Mouse (Mus musculus) forebrain, embryonic 12.5 days (tissue): ENCODE results near the gene Alyref. TPM values are rescaled to one million over a fixed set of nuclear protein-coding genes. Genes with fewer than 3 reads are reported as not detected.

Source experiments
- ATAC-seq: fragments of 200-750 bp; cut with Nextera tagmentation; 2 replicates; pipeline ENCODE4 v1.8.0; 2017; ENCODE audit warnings: moderate TSS enrichment; ENCODE audit not compliant: low FRiP score
- H3K27ac ChIP-seq: fragments of 300-500 bp; sonication (generic); 2 replicates; pipeline ENCODE4 v1.5.1; 2016; ENCODE audit warnings: mild to moderate bottlenecking
- H3K27me3 ChIP-seq: fragments of 300-500 bp; sonication (generic); 2 replicates; pipeline ENCODE4 v1.6.1; 2016; ENCODE audit warnings: mild to moderate bottlenecking
- H3K36me3 ChIP-seq: fragments of 300-500 bp; sonication (generic); replicated peaks from 2 replicates; pipeline ENCODE4 v1.6.1; 2016; ENCODE audit warnings: mild to moderate bottlenecking
- H3K4me1 ChIP-seq: fragments of 300-500 bp; sonication (generic); 2 replicates; pipeline ENCODE4 v1.6.1; 2016
- H3K4me2 ChIP-seq: fragments of 300-500 bp; sonication (generic); 2 replicates; pipeline ENCODE4 v1.6.1; 2016; ENCODE audit warnings: mild to moderate bottlenecking, moderate library complexity
- H3K4me3 ChIP-seq: fragments of 300-500 bp; sonication (generic); replicated peaks from 2 replicates; pipeline ENCODE4 v1.5.1; 2016; ENCODE audit warnings: mild to moderate bottlenecking
- H3K9ac ChIP-seq: fragments of 300-500 bp; sonication (generic); 2 replicates; pipeline ENCODE4 v1.6.1; 2016; ENCODE audit warnings: mild to moderate bottlenecking
- H3K9me3 ChIP-seq: fragments of 300-500 bp; sonication (generic); 2 replicates; pipeline ENCODE4 v1.6.1; 2016
- WGBS: fragments of 180-500 bp; shearing (Covaris S2); methylation state at CpG from one replicate; pipeline ENCODE4 v1.1.7; 2016; 5-methylcytosine and 5-hydroxymethylcytosine counted together
- polyA plus RNA-seq: library from polyadenylated mRNA; unstranded; fragments of >200 nt; fragmentation: Nextera tagmentation; extraction: Ambion mirVana; gene quantifications from 2 replicates; pipeline ENCODE4 v1.2.1, GENCODE M21; 2016

Gene Alyref
- polyA plus RNA-seq, 1 experiment from 2014 or later: 561 TPM

GRCm38 (mm10) chr11:120582268-120582981 lies 15.7 kb downstream of the Alyref start:
- ATAC-seq: no peak
- Histone ChIP-seq H3K4me1 (peaks cover 25% of the 10 kb centered on the region), H3K36me3 (peaks cover 62% of the 10 kb centered on the region), H3K9ac (peak overlapping the region; percentile 94), H3K4me2 (peak overlapping the region; percentile 99), H3K27ac (peak overlapping the region; percentile 93), H3K4me3 (peak overlapping the region; percentile 96), H3K27me3 (no peaks in the 10 kb centered on the region), H3K9me3 (0 out of 2 replicates have a peak, but pooled peaks cover 4% of the 10 kb centered on the region)
- 77% methylated on average over 8 of the region's 8 CpGs for WGBS

DNA sequence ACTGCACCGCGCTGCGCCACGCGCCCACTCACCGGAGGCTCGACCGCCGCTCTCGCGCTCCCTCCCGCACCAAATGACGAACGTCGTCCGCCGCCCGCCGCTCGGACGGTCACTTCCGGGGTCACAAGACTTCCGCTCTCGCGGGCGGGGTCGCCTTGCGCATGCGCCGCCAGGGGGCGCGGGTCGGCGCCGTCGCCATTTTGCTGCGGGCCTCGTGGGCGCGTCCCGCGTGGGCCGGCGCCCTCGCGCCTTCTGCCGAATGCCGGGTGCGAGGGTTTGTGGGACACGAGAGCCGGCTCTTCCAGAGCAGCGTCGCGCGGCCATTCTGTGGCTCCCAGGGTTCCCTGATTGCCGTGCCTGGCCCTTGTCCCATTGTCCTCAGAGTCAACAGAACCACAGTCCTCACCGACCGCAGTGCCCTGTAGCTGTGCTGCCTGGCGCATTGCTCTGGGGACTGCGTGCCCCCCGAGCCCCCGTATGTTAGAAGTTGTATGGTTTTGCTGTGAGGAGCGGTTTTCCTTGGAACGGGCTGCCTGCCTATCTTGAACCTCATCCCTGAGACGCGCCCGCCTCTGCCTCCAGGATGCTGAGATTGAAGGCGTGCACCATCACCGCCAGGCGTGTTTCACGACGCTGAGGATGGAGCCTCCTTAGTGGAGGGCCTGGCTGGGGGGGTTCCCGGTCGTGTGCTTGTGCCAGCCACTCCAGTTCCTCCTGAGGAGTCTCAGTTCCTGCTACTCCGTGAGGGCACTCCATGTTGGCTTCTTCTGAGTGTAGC lies 16.5 kb downstream of the Alyref start, which contains the start of gene Arhgdia:
TSS of gene Arhgdia (minus strand) at position 135 of the 778 bp plus-strand sequence.
- Histone ChIP-seq H3K4me2 (peak within 1 kb of the TSS; percentile 99), H3K27ac (peak within 1 kb of the TSS; percentile 93), H3K27me3 (no peaks in the 10 kb centered on the region), H3K9ac (peak within 1 kb of the TSS; percentile 94), H3K9me3 (0 out of 2 replicates have a peak, but pooled peaks cover 4% of the 10 kb centered on the region), H3K4me1 (peaks cover 25% of the 10 kb centered on the region), H3K4me3 (peak within 1 kb of the TSS; percentile 96), H3K36me3 (peaks cover 62% of the 10 kb centered on the region)
- 4% methylated on average over 70 of the region's 75 CpGs for WGBS
- peak; percentile 65 for ATAC-seq

DNA sequence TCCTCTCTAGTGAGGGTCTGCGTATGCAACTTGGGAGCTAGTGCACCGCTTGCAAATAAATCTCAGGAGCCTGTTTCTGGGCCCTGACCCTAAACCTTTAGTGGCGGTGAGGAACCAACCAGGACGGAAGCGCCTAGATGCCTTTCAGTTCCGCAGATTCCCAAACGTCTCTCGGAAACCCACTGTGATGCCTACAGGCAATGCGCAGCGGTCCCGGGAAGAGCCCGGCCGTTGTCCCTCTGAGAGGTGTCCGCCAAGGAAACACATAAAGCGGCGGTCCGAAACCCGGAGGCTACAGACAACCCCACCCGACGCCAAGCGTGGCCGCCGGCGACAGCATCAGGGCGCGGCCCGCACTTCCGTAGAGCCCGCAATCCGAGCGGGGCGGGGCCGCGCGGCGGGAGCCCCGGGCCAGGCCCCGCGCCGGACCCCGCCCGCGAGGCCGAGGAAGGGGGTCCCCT lies 17.3 kb downstream of the Alyref start:
- Histone ChIP-seq H3K27ac (peak overlapping the region; percentile 93), H3K9ac (peak overlapping the region; percentile 94), H3K36me3 (peaks cover 55% of the 10 kb centered on the region), H3K4me2 (peak overlapping the region; percentile 99), H3K27me3 (no peaks in the 10 kb centered on the region), H3K4me3 (peak overlapping the region; percentile 96), H3K4me1 (peaks cover 25% of the 10 kb centered on the region), H3K9me3 (0 out of 2 replicates have a peak, but pooled peaks cover 4% of the 10 kb centered on the region)
- WGBS: 1% methylated on average over 43 of the region's 44 CpGs
- peak; percentile 55 for ATAC-seq

GRCm38 (mm10) chr11:120580190-120580589 lies 18.0 kb downstream of the Alyref start:
- H3K27ac ChIP-seq: peak overlapping the region; percentile 93
- H3K36me3 ChIP-seq: peaks cover 48% of the 10 kb centered on the region
- peak overlapping the region; percentile 99 for H3K4me2 ChIP-seq
- H3K4me3 ChIP-seq: peak overlapping the region; percentile 96
- 63% methylated on average over 7 of the region's 7 CpGs for whole genome bisulfite sequencing
- ATAC-seq: no peak
- 0 out of 2 replicates have a peak, but pooled peaks cover 4% of the 10 kb centered on the region for H3K9me3 ChIP-seq
- peak overlapping the region; percentile 94 for H3K9ac ChIP-seq
- H3K27me3 ChIP-seq: no peaks in the 10 kb centered on the region
- peaks cover 25% of the 10 kb centered on the region for H3K4me1 ChIP-seq

- Histone ChIP-seq H3K36me3 (peaks cover 43% of the 10 kb centered on the region), H3K4me1 (peaks cover 29% of the 10 kb centered on the region), H3K27ac (peak overlapping the region; percentile 93), H3K4me3 (peak overlapping the region; percentile 96), H3K4me2 (peak overlapping the region; percentile 99), H3K9ac (peak overlapping the region; percentile 94; the same call in 1 of the 2 replicates), H3K27me3 (no peaks in the 10 kb centered on the region), H3K9me3 (0 out of 2 replicates have a peak, but pooled peaks cover 4% of the 10 kb centered on the region)
- peak; percentile 31 for ATAC-seq
- 66% methylated on average over 15 of the region's 15 CpGs for WGBS
Observed at GRCm38 (mm10) chr11:120579316-120580107, 18.7 kb downstream of the Alyref start.

DNA sequence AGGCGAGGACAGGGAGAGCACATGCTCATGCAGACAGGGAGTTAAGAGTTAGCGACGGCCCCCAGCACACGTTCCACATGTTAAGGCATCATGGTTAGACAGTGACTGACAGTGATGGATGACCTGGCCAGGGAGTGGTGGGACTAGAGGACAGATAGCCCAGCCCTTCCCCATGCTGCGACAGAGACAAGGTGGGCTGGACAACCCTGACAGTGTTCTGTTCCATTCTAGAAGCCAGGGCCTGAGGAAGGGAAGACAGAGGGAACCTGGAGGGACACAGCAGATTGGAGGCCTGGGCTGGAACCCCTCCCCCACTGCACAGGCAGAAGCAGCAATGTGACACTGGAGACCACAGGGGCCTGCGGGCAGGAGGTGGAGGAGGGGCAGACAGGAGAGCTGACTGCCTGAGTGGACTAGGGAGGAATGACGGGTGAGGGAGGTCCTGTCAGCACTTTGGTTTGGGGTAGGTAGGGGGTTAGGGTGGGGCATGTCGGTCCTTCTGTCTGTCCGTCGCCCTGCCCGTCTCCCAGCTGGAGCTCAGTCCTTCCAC lies 19.4 kb downstream of the Alyref start:
- 87% methylated on average over 11 of the region's 11 CpGs for WGBS
- H3K9me3 ChIP-seq: 0 out of 2 replicates have a peak, but pooled peaks cover 1% of the 10 kb centered on the region
- H3K27ac ChIP-seq: 0 out of 2 replicates have a peak overlapping the region, but pooled peaks have one; percentile 60
- H3K4me3 ChIP-seq: no peak overlapping the region
- H3K4me2 ChIP-seq: no peak overlapping the region
- H3K4me1 ChIP-seq: peaks cover 36% of the 10 kb centered on the region
- H3K36me3 ChIP-seq: peaks cover 36% of the 10 kb centered on the region
- no peak for ATAC-seq
- no peaks in the 10 kb centered on the region for H3K27me3 ChIP-seq
- H3K9ac ChIP-seq: no peak overlapping the region

DNA sequence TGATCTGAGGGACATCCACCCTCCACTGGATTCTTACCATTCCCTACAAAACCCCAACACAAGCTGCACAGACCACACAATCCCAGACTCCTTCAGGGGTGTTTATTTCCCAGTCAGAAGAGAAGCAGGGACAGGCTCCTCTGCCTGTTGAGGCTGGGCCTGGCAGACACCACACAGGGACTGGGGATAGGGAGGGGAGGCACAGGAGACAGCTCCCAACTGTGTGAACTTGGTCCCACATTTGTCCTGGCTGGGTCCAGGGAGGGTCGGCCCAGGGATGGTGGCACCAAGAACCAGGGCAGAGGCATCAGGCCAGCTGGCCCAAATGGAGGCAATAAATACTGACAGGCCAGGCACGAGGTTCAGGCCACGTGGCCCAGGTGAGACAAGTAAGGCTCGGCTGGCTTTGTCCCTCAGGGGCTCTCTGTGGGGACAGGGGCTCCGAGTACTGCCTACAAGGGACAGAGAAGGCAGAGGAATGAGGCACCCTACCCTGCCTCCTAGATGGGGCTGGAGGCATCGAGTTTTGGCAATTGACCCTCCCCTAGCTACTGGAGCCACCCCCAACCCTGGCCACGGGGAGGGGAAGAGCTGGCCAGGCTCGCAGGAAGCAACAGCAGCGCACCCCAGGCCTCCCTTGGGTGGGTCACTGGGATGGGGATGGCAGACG lies 20.0 kb downstream of the Alyref start:
- H3K4me2 ChIP-seq: no peak overlapping the region
- H3K4me3 ChIP-seq: no peak overlapping the region
- 0 out of 2 replicates have a peak overlapping the region, but pooled peaks have one; percentile 13 for H3K27ac ChIP-seq
- WGBS: 90% methylated on average over 10 of the region's 10 CpGs
- no peaks in the 10 kb centered on the region for H3K9me3 ChIP-seq
- peaks cover 31% of the 10 kb centered on the region for H3K36me3 ChIP-seq
- no peaks in the 10 kb centered on the region for H3K27me3 ChIP-seq
- H3K4me1 ChIP-seq: peaks cover 37% of the 10 kb centered on the region
- H3K9ac ChIP-seq: peak overlapping the region; percentile 1; the same call in 1 of the 2 replicates
- no peak for ATAC-seq

- Histone ChIP-seq H3K9ac (peak overlapping the region; percentile 1; the same call in 1 of the 2 replicates), H3K36me3 (peaks cover 31% of the 10 kb centered on the region), H3K27ac (peak overlapping the region; percentile 36; the same call in 1 of the 2 replicates), H3K4me3 (no peak overlapping the region), H3K4me2 (no peak overlapping the region), H3K27me3 (no peaks in the 10 kb centered on the region), H3K9me3 (no peaks in the 10 kb centered on the region), H3K4me1 (peaks cover 37% of the 10 kb centered on the region)
- no peak for ATAC-seq
- 82% methylated on average over 7 of the region's 7 CpGs for WGBS
Observed at GRCm38 (mm10) chr11:120577211-120578023, 20.7 kb downstream of the Alyref start.

- H3K27me3 ChIP-seq: no peaks in the 10 kb centered on the region
- H3K36me3 ChIP-seq: peaks cover 31% of the 10 kb centered on the region
- H3K9ac ChIP-seq: no peak overlapping the region
- no peak overlapping the region for H3K4me2 ChIP-seq
- peaks cover 35% of the 10 kb centered on the region for H3K4me1 ChIP-seq
- no peak for ATAC-seq
- peak overlapping the region; percentile 36; the same call in 1 of the 2 replicates for H3K27ac ChIP-seq
- H3K4me3 ChIP-seq: no peak overlapping the region
- H3K9me3 ChIP-seq: no peaks in the 10 kb centered on the region
- 89% methylated on average over 3 of the region's 3 CpGs for WGBS
Observed at GRCm38 (mm10) chr11:120576365-120576981, 21.7 kb downstream of the Alyref start.

- no peaks in the 10 kb centered on the region for H3K9me3 ChIP-seq
- peaks cover 36% of the 10 kb centered on the region for H3K36me3 ChIP-seq
- no peak overlapping the region for H3K9ac ChIP-seq
- no peak for ATAC-seq
- H3K4me2 ChIP-seq: no peak overlapping the region
- H3K4me1 ChIP-seq: peaks cover 40% of the 10 kb centered on the region
- H3K27me3 ChIP-seq: no peaks in the 10 kb centered on the region
- H3K4me3 ChIP-seq: no peak overlapping the region
- no peak overlapping the region for H3K27ac ChIP-seq
Observed at GRCm38 (mm10) chr11:120575940-120576339, 22.2 kb downstream of the Alyref start.
